Mouse (Mus musculus): ENCODE results near the gene Nrf1.

DNA sequence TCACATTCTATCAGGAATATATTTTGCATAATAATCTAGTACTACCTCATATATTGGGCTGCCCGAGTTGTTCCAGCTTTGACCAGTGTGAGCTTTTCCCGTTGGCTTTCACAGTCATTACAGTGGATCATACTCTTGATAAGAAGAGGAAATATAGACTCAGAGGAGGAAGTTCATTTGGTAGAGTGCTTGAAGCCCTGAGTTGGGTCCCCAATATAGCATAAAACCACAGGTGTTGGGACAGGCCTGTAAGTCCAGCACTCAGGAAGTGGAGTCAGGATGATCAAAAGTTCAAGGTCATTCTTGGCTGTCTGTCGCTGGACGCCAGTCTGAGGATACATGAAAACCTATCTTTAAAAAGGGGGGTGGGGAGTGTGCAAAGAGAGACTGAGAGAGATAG lies 12.7 kb upstream of the Nrf1 start:
- TF ChIP-seq CTCF (IDR thresholded peaks at IDR 0.05; ENCODE audit: low read depth, low read length) (no peak), POLR2A (IDR thresholded peaks at IDR 0.05; ENCODE audit: borderline replicate concordance, low read depth, low read length) (no peak)

Measured in bone marrow macrophage, adult 2 months (primary cell).